In the genomic region with DNA sequence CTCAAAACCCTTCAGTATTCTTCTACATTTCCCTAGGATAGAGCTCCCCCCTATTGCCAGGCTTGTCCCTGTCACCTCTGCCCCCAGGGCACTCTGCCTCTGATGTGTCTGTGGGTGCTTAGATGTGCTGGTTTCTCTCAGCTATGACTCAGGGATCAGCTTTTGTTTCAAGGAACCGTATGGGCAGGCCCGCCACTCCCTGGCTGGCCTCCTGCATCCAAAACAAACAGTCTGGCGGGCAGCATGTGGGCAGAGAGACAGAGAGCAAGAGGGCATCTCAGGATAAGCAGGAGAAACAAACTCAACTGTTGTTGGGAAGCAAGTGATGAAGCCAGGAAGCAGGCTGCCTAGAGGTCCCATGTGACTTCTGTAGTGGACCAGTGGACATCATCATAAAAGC, we compare ENCODE assay signal across 11 mouse cellular contexts. TPM values are rescaled to one million over a fixed set of nuclear protein-coding genes. Genes with fewer than 3 reads are reported as not detected.
A peak's percentile ranks its signal among the peaks of the same experiment; 100 is the strongest.
DNase-seq lines count a peak whose midpoint lies in the region; ATAC-seq lines count a peak whose summit lies in the region.
"Had no signal": no experiment of that assay in that cellular context is flagged by ENCODE, and none has a peak within 500 bp of the region (broad histone marks: within the 10 kb centered on the region; RNA-seq: fewer than 3 reads in every experiment).

No protein-coding gene starts in this region.

- H3K9me3 ChIP-seq in intestine, embryonic 16.5 days (ENCODE audit: control insufficient read depth, low read length) = no peaks in the 10 kb centered on the region

- H3K4me1 ChIP-seq in intestine, embryonic 16.5 days (ENCODE audit: control insufficient read depth, insufficient read depth, low read length) = peaks cover 3% of the 10 kb centered on the region; the same call in 1 of the 2 replicates

- WGBS in intestine, embryonic 16.5 days = 46% methylated on average over 3 of the region's 3 CpGs

- no peaks in the 10 kb centered on the region for H3K27me3 ChIP-seq in intestine, embryonic 16.5 days (replicated peaks; ENCODE audit: control insufficient read depth, insufficient read depth, low read length)

- no peak overlapping the region for H3K9ac ChIP-seq in intestine, embryonic 16.5 days (ENCODE audit: low read depth, low read length)
- H3K9ac ChIP-seq: liver, embryonic 14.5 days had no signal

- H3K27ac ChIP-seq in intestine, embryonic 16.5 days (ENCODE audit: low read length) = no peak overlapping the region
- H3K27ac ChIP-seq: liver, embryonic 14.5 days had no signal

- DNase-seq in heart, adult 8-10 months (ENCODE audit: low spot score) = peak; percentile 32
- no peak for DNase-seq in heart, postnatal 36 days
- peak; percentile 53 for DNase-seq in MN1 (ENCODE audit: low spot score)
- DNase-seq in cerebellum, adult 11-12 months = peak; percentile 75
- DNase-seq in lung, adult 18-20 months = peak; percentile 70 to 77
- no peak for DNase-seq in right cerebral cortex, postnatal 4 days
- no peak for DNase-seq in embryo, embryonic 10 days (ENCODE audit: low spot score)
- DNase-seq: right cerebral cortex, postnatal 14 days had no signal

- no peak overlapping the region for H3K4me3 ChIP-seq in intestine, embryonic 16.5 days (ENCODE audit: low read length)
- H3K4me3 ChIP-seq: erythroblast, embryonic 14.5 days had no signal

- intact Hi-C loops in heart, postnatal 36 days (cut with DNase I) = no loop called here

- H3K36me3 ChIP-seq in intestine, embryonic 16.5 days (ENCODE audit: control insufficient read depth, insufficient read depth, low read length) = no peaks in the 10 kb centered on the region

- H3K4me2 ChIP-seq in intestine, embryonic 16.5 days (ENCODE audit: low read depth, low read length) = no peak overlapping the region

- ATAC-seq in intestine, embryonic 16.5 days = no peak

RNA-seq across cellular contexts. Expression of gene Plekha1, which starts 9.9 kb away (rescaled TPM):
- total RNA-seq in heart, adult 8-10 months (2022) = 10 to 100 TPM; 36.3 to 39.0 (median 38.1) TPM
- 10 to 100 TPM; 42.8 to 44.0 TPM for total RNA-seq in heart, postnatal 36 days (2021)
- 36.6 and 39.0 TPM in 2 replicates for polyA plus RNA-seq in intestine, embryonic 16.5 days (2015; fragmentation: Nextera tagmentation; extraction: Ambion mirVana)
- polyA plus RNA-seq: erythroblast, embryonic 14.5 days had no signal

Comparison
In these comparisons a context has a peak if more than half of its experiments do, and no peak if none do; other contexts are left out.
1. DNase-seq: peak in heart, adult 8-10 months (single experiment), MN1 (single experiment), cerebellum, adult 11-12 months (single experiment) and lung, adult 18-20 months (2 of 2); none in heart, postnatal 36 days (0 of 2), right cerebral cortex, postnatal 4 days (single experiment) and embryo, embryonic 10 days (single experiment).